Mouse (Mus musculus) ES-E14 (cell line): Measurements from ENCODE around the gene Olfr1294. TPM values are rescaled to one million over a fixed set of nuclear protein-coding genes. Genes with fewer than 3 reads are reported as not detected.

Source experiments
- DNase-seq: peaks from one replicate; pipeline ENCODE4 v3.0.0-alpha.2; 2013; ENCODE audit warnings: low read depth, low spot score
- H3K27ac ChIP-seq: 2 replicates; pipeline ENCODE4 v1.5.1; 2012; ENCODE audit warnings: low read depth, mild to moderate bottlenecking, low read length, moderate library complexity, mixed read lengths; ENCODE audit not compliant: poor library complexity, insufficient read depth, severe bottlenecking
- H3K36me3 ChIP-seq: 2 replicates; pipeline ENCODE4 v1.6.1; 2012; ENCODE audit warnings: mild to moderate bottlenecking, low read length, moderate library complexity, mixed read lengths; ENCODE audit not compliant: control insufficient read depth, poor library complexity, insufficient read depth, severe bottlenecking
- H3K4me1 ChIP-seq, 2 experiments: fragments of 150-350 bp in 1 of 2; sonication (generic) in 1 of 2; 2 replicates each; pipeline ENCODE4 v1.6.1; 2012; ENCODE audit warnings: low read length in 2 of 2, mild to moderate bottlenecking in 1 of 2, mixed read lengths in 1 of 2; ENCODE audit not compliant: control insufficient read depth in 2 of 2, insufficient read depth in 2 of 2, poor library complexity in 1 of 2
- H3K4me3 ChIP-seq, 2 experiments: fragments of 150-350 bp in 1 of 2; sonication (generic) in 1 of 2; 2 replicates each; pipeline ENCODE4 v1.5.1; 2012; ENCODE audit warnings: low read length in 2 of 2, low read depth in 1 of 2, mild to moderate bottlenecking in 1 of 2, mixed read lengths in 1 of 2; ENCODE audit not compliant: insufficient read depth in 1 of 2, poor library complexity in 1 of 2, severe bottlenecking in 1 of 2
- H3K9ac ChIP-seq: 2 replicates; pipeline ENCODE4 v1.6.1; 2012; ENCODE audit warnings: low read depth, mild to moderate bottlenecking, low read length, mixed read lengths; ENCODE audit not compliant: poor library complexity, insufficient read depth, severe bottlenecking
- H3K9me3 ChIP-seq: fragments of 150-350 bp; sonication (generic); 2 replicates; pipeline ENCODE4 v1.6.1; 2012; ENCODE audit warnings: low read depth, mild to moderate bottlenecking, low read length; ENCODE audit not compliant: control insufficient read depth, insufficient read depth
- CHD2 ChIP-seq: IDR thresholded peaks from 2 replicates; pipeline ENCODE4 v1.6.1; 2014; ENCODE audit warnings: mild to moderate bottlenecking, low read depth, low read length, inconsistent platforms
- HCFC1 ChIP-seq: IDR thresholded peaks from 2 replicates; pipeline ENCODE4 v1.6.1; 2012; ENCODE audit warnings: low read length, inconsistent platforms, borderline replicate concordance; ENCODE audit not compliant: insufficient read depth
- MAFK ChIP-seq: IDR thresholded peaks from 2 replicates; pipeline ENCODE4 v1.6.1; 2014; ENCODE audit warnings: mild to moderate bottlenecking, low read depth, low read length, inconsistent platforms; ENCODE audit not compliant: insufficient read depth
- ZC3H11A ChIP-seq: IDR thresholded peaks from 2 replicates; pipeline ENCODE4 v1.6.1; 2012; ENCODE audit warnings: low read depth, mild to moderate bottlenecking, inconsistent platforms, low read length, borderline replicate concordance
- ZNF384 ChIP-seq: IDR thresholded peaks from 2 replicates; pipeline ENCODE4 v1.6.1; 2012; ENCODE audit warnings: low read depth, low read length, inconsistent platforms
- in situ Hi-C, 2 experiments: fragments of 600-800 bp; cut with MboI; formaldehyde crosslinking; loops; one replicate each; pipeline ENCODE4 v1.15.1; 2025; ENCODE audit warnings: low sequenced_read_pairs in 2 of 2, inconsistent platforms in 1 of 2; ENCODE audit not compliant: unreplicated experiment in 2 of 2
- total RNA-seq: library from RNA; depleted of rRNA; stranded (reverse); fragments of 300-350 nt; gene quantifications from 2 replicates; pipeline ENCODE4 v1.2.3, GENCODE M21; 2012; rRNA removed

Gene Olfr1294
- total RNA-seq, 1 experiment, result not detected

- Histone ChIP-seq H3K27ac (no peak within 1 kb of the TSS), H3K4me3 (no peak within 1 kb of the TSS), H3K9ac (no peak within 1 kb of the TSS), H3K36me3 (no peaks in the 10 kb centered on the region), H3K4me1 (no peaks in the 10 kb centered on the region), H3K9me3 (no peaks in the 10 kb centered on the region)
- in situ Hi-C loops, result no loop called here
- no peak for DNase-seq
- TF ChIP-seq MAFK (no peak), ZC3H11A (no peak), ZNF384 (no peak), CHD2 (no peak), HCFC1 (no peak)
These were observed 46.4 kb downstream of the Olfr1294 start, which contains the start of gene Olfr1290 for GRCm38 (mm10) chr2:111493729-111494128. Olfr1290 (minus strand) TSS chr2:111493829.

Other genes starting within 250 kb of the Olfr1294 start
- not detected in 2 replicates for gene Olfr1279, start 239.7 kb downstream of the Olfr1294 start, total RNA-seq
- gene Olfr1280, start 226.3 kb downstream of the Olfr1294 start, total RNA-seq, result not detected in 2 replicates
- gene Olfr1281, start 213.8 kb downstream of the Olfr1294 start, total RNA-seq, result not detected in 2 replicates
- not detected in 2 replicates for gene Olfr1282, start 204.2 kb downstream of the Olfr1294 start, total RNA-seq
- not detected in 2 replicates for gene Olfr1283, start 173.5 kb downstream of the Olfr1294 start, total RNA-seq
- gene Olfr1284, start 164.8 kb downstream of the Olfr1294 start, total RNA-seq, result not detected in 2 replicates
- not detected in 2 replicates for gene Olfr1286, start 117.2 kb downstream of the Olfr1294 start, total RNA-seq
- not detected in 2 replicates for gene Olfr1287, start 91.1 kb downstream of the Olfr1294 start, total RNA-seq
- gene Olfr1288, start 66.2 kb downstream of the Olfr1294 start, total RNA-seq, result not detected in 2 replicates
- gene Olfr1289, start 59.5 kb downstream of the Olfr1294 start, total RNA-seq, result not detected in 2 replicates
- 0.13 TPM in 1 of 2 replicates, not detected in the other for gene Olfr1290, start 46.5 kb downstream of the Olfr1294 start, total RNA-seq
- not detected in 2 replicates for gene Olfr1291-ps1, start 43.1 kb downstream of the Olfr1294 start, total RNA-seq
- not detected in 2 replicates for gene Olfr1293-ps, start 15.1 kb downstream of the Olfr1294 start, total RNA-seq
- gene Olfr1295, start 29.4 kb upstream of the Olfr1294 start, total RNA-seq, result not detected in 2 replicates
- not detected in 2 replicates for gene Olfr1297, start 86.2 kb upstream of the Olfr1294 start, total RNA-seq
- not detected in 2 replicates for gene Olfr1298, start 108.9 kb upstream of the Olfr1294 start, total RNA-seq
- gene Olfr1299, start 121.1 kb upstream of the Olfr1294 start, total RNA-seq, result not detected in 2 replicates
- gene Olfr1301, start 210.7 kb upstream of the Olfr1294 start, total RNA-seq, result not detected in 2 replicates
- not detected in 2 replicates for gene Olfr1302, start 237.1 kb upstream of the Olfr1294 start, total RNA-seq